Mouse (Mus musculus): Measurements from ENCODE around the gene Tcte1. TPM values are rescaled to one million over a fixed set of nuclear protein-coding genes. Genes with fewer than 3 reads are reported as not detected.
A peak's percentile ranks its signal among the peaks of the same experiment; 100 is the strongest.

Tcte1 gene
- polyA plus RNA-seq, 1 experiment = not detected

DNA sequence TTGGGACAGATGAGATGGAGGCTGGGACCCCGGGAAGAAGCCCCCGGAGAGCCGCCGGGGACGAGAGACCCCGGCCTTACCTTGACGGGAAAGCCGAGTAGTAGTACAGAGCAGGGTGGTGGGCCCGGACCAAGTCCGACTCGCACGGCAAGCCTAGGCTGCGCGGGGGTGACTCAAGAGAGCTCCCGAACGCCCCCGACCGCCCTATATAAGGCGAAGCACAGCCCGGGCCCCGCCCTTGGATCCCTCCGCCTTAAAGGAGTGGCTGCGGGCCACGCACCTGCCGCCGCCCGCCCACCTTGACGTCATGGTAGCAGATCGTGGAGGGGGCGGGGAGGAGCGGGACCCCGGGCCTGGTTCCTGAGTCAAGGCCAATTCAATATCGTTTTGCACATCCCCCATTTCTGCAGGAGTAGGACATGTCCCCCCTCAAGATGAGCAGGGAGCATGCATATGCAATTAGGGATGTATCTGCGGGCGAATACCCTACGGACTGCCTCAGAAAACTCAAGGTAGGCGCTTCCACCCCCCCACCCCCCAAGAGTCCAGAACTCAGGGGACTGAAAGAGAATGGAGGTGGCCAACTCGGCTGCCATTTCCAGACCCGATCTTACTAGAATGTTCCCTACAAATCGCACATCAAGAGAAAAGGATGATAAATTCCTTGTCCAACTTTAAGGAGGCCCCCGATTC, 50.0 kb downstream of the Tcte1 start, which contains the start of gene Hsp90ab1:
Gene Hsp90ab1, minus strand, starts transcription at position 185 of the 693 bp plus-strand sequence.
- Histone ChIP-seq H3K4me1 (ENCODE audit: control insufficient read depth) (peaks cover 50% of the 10 kb centered on the region), H3K9me3 (ENCODE audit: control insufficient read depth, low read length) (no peaks in the 10 kb centered on the region)

GRCm38 (mm10) chr17:45573780-45574123, 50.5 kb downstream of the Tcte1 start:
- peaks cover 49% of the 10 kb centered on the region for H3K4me1 ChIP-seq (ENCODE audit: control insufficient read depth)
- TF ChIP-seq TAL1 (IDR thresholded peaks at IDR 0.05; ENCODE audit: low read length) (no peak), GATA1 (IDR thresholded peaks at IDR 0.05; ENCODE audit: low read length) (no peak)
- no peaks in the 10 kb centered on the region for H3K9me3 ChIP-seq (ENCODE audit: control insufficient read depth, low read length)
- H3K27me3 ChIP-seq (ENCODE audit: control insufficient read depth) = no peaks in the 10 kb centered on the region
- peak overlapping the region; percentile 76 for H3K4me3 ChIP-seq (replicated peaks)
- H3K36me3 ChIP-seq (ENCODE audit: control insufficient read depth) = peaks cover 30% of the 10 kb centered on the region

More for the DNA sequence above, 50.0 kb downstream of the Tcte1 start, which contains the start of gene Hsp90ab1:
- TF ChIP-seq GATA1 (IDR thresholded peaks at IDR 0.05; ENCODE audit: low read length) = no peak
- no peak for TF ChIP-seq TAL1 (IDR thresholded peaks at IDR 0.05; ENCODE audit: low read length)
- H3K27me3 ChIP-seq (ENCODE audit: control insufficient read depth) = no peaks in the 10 kb centered on the region
- H3K4me3 ChIP-seq (replicated peaks) = peak within 1 kb of the TSS; percentile 76
- peaks cover 35% of the 10 kb centered on the region for H3K36me3 ChIP-seq (ENCODE audit: control insufficient read depth)

GRCm38 (mm10) chr17:45574129-45574761, 51.0 kb downstream of the Tcte1 start:
- Histone ChIP-seq H3K4me3 (replicated peaks) (peak overlapping the region; percentile 76), H3K27me3 (ENCODE audit: control insufficient read depth) (no peaks in the 10 kb centered on the region), H3K9me3 (ENCODE audit: control insufficient read depth, low read length) (no peaks in the 10 kb centered on the region), H3K4me1 (ENCODE audit: control insufficient read depth) (peaks cover 51% of the 10 kb centered on the region), H3K36me3 (ENCODE audit: control insufficient read depth) (peaks cover 25% of the 10 kb centered on the region)
- no peak for TF ChIP-seq TAL1 (IDR thresholded peaks at IDR 0.05; ENCODE audit: low read length)
- TF ChIP-seq GATA1 (IDR thresholded peaks at IDR 0.05; ENCODE audit: low read length) = no peak

DNA sequence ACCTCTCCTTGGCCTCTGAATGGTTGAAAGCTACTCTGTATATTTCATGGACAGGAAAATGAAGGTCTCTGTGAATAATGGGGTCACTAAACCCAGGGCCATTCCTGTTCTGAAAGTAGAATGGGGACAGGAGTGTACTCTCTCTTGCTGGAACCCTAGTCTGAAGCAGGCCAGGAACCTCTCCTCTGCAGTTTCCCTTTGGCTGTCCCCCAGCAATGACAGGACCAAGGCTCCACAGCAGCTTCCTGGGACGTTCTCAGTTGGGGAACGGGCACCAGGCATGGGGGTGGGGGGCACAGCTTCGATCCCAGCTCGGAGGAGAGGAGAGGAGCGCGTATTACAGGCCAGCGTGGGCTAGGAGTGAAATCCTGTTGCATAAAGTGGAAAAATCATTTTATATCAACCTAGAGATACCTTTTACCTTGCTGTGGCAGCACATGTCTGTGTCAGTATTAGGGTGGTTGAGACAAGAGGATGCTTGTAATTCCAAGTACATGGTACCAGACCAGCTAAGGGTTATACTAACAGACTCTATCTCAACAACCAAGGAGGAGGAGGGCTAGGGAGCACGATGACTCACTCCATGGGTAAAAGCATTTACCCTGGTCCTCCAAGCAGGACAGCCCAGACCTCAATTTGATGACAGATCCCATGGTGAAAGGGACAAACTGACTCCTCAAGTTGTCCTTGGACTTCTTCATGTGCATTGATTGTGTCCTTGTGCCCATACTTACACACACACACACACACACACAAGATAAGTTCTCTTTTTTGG, 52.1 kb downstream of the Tcte1 start:
- H3K36me3 ChIP-seq (ENCODE audit: control insufficient read depth) = peaks cover 15% of the 10 kb centered on the region
- no peak for TF ChIP-seq TAL1 (IDR thresholded peaks at IDR 0.05; ENCODE audit: low read length)
- TF ChIP-seq GATA1 (IDR thresholded peaks at IDR 0.05; ENCODE audit: low read length) = no peak
- H3K27me3 ChIP-seq (ENCODE audit: control insufficient read depth) = no peaks in the 10 kb centered on the region
- H3K4me1 ChIP-seq (ENCODE audit: control insufficient read depth) = peaks cover 57% of the 10 kb centered on the region
- no peak overlapping the region for H3K4me3 ChIP-seq (replicated peaks)
- H3K9me3 ChIP-seq (ENCODE audit: control insufficient read depth, low read length) = no peaks in the 10 kb centered on the region

DNA sequence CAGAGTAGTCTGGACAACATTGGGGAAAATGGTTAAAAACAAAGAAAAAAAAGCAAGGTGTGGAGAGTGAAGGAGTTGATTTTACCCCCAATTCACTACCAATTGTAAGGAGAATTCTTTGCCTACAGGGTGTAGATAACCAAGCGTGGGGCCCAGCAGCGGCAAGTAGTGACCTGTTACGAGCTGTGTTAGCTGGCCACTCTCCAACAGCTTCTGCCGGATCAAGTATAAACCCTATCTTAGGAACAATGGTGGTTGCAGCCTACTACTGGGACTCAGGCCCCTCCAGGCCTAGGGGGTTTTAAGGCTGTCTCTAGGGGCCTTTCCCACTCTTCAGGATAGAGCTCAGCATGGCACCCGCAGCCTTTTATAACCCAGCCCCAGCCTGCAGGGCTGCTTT, 55.0 kb downstream of the Tcte1 start:
- H3K27me3 ChIP-seq (ENCODE audit: control insufficient read depth) = no peaks in the 10 kb centered on the region
- TF ChIP-seq TAL1 (IDR thresholded peaks at IDR 0.05; ENCODE audit: low read length) (no peak), GATA1 (IDR thresholded peaks at IDR 0.05; ENCODE audit: low read length) (no peak)
- H3K36me3 ChIP-seq (ENCODE audit: control insufficient read depth) = peaks cover 5% of the 10 kb centered on the region
- H3K4me1 ChIP-seq (ENCODE audit: control insufficient read depth) = peaks cover 63% of the 10 kb centered on the region
- no peak overlapping the region for H3K4me3 ChIP-seq (replicated peaks)
- no peaks in the 10 kb centered on the region for H3K9me3 ChIP-seq (ENCODE audit: control insufficient read depth, low read length)

- Histone ChIP-seq H3K27me3 (ENCODE audit: control insufficient read depth) (no peaks in the 10 kb centered on the region), H3K36me3 (ENCODE audit: control insufficient read depth) (peaks cover 11% of the 10 kb centered on the region), H3K4me3 (replicated peaks) (no peak overlapping the region), H3K4me1 (ENCODE audit: control insufficient read depth) (peaks cover 63% of the 10 kb centered on the region), H3K9me3 (ENCODE audit: control insufficient read depth, low read length) (no peaks in the 10 kb centered on the region)
- no peak for TF ChIP-seq GATA1 (IDR thresholded peaks at IDR 0.05; ENCODE audit: low read length)
- no peak for TF ChIP-seq TAL1 (IDR thresholded peaks at IDR 0.05; ENCODE audit: low read length)
Observed at GRCm38 (mm10) chr17:45578843-45579242, 55.6 kb downstream of the Tcte1 start.

DNA sequence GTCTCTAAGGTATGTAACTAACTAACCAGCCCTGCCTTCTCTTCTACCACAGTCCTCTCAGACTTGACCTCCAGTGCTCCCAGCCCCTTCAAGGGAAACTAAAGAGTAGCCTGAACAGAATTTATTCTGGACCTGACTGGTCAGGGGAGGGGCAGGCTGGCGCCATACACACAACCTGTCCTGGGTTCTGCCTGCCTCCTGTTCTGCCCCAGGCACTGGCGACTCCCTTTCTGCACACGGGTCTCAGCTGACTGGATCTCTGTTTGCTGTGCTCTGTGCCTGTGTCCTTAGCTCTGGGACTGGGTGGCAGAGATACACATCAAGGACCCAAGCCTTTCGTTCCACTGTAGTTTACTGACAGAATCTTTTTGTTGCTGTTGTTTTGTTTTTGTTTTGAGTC, 56.3 kb downstream of the Tcte1 start:
- H3K27me3 ChIP-seq (ENCODE audit: control insufficient read depth) = no peaks in the 10 kb centered on the region
- H3K9me3 ChIP-seq (ENCODE audit: control insufficient read depth, low read length) = no peaks in the 10 kb centered on the region
- H3K36me3 ChIP-seq (ENCODE audit: control insufficient read depth) = peaks cover 18% of the 10 kb centered on the region
- no peak for TF ChIP-seq TAL1 (IDR thresholded peaks at IDR 0.05; ENCODE audit: low read length)
- no peak for TF ChIP-seq GATA1 (IDR thresholded peaks at IDR 0.05; ENCODE audit: low read length)
- peaks cover 63% of the 10 kb centered on the region for H3K4me1 ChIP-seq (ENCODE audit: control insufficient read depth)
- no peak overlapping the region for H3K4me3 ChIP-seq (replicated peaks)

DNA sequence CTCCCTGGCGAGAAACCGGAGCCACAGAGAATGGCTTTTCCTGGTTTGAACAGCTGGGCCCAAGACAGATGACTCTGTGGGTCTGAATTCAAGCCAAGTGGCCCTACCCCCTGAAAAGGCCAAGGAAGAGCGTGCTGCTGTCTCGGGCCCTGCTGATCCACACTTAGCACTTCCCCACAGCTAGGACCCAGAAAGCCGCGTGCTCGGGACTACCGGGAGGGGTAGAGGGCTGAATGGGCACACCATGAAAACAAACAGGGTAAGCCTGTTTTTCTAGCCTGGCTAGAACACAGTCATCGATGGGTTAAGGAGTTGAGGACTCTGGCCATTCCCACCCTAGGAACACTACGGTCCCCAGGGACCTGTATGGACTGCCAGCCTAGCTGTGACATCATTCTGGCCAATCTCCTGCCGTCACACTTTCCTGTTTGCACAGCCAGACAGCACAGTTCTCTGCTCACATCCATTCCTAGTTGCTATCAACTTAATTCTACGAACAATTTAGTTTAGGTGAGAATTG, 57.8 kb downstream of the Tcte1 start:
- peaks cover 69% of the 10 kb centered on the region for H3K4me1 ChIP-seq (ENCODE audit: control insufficient read depth)
- TF ChIP-seq TAL1 (IDR thresholded peaks at IDR 0.05; ENCODE audit: low read length) (no peak), GATA1 (IDR thresholded peaks at IDR 0.05; ENCODE audit: low read length) (no peak)
- H3K9me3 ChIP-seq (ENCODE audit: control insufficient read depth, low read length) = no peaks in the 10 kb centered on the region
- no peak overlapping the region for H3K4me3 ChIP-seq (replicated peaks)
- peaks cover 33% of the 10 kb centered on the region for H3K36me3 ChIP-seq (ENCODE audit: control insufficient read depth)
- no peaks in the 10 kb centered on the region for H3K27me3 ChIP-seq (ENCODE audit: control insufficient read depth)

DNA sequence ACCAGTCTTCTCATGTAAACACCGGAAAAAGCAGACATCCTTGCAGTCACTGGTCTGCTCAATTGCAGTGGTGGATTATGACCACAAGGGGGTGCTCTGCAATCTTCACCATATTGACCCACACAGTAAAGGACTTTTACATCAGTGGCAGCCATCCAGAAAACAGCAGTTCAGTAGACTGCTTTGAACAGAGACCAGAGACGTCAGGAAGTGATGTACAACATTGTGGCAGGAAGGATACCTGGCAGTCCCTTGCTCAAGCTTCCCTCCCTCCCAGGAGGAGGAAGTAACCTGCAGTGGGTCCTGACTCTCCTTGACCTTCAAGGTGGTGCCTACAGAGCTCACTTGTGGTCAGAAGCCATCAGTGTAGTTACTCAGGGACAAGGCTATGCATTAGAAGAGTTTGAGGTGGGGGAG, 58.3 kb downstream of the Tcte1 start:
- Histone ChIP-seq H3K4me3 (replicated peaks) (peak overlapping the region; percentile 19), H3K36me3 (ENCODE audit: control insufficient read depth) (peaks cover 38% of the 10 kb centered on the region), H3K9me3 (ENCODE audit: control insufficient read depth, low read length) (peaks cover 3% of the 10 kb centered on the region), H3K27me3 (ENCODE audit: control insufficient read depth) (no peaks in the 10 kb centered on the region), H3K4me1 (ENCODE audit: control insufficient read depth) (peaks cover 75% of the 10 kb centered on the region)
- TF ChIP-seq TAL1 (IDR thresholded peaks at IDR 0.05; ENCODE audit: low read length) = no peak
- no peak for TF ChIP-seq GATA1 (IDR thresholded peaks at IDR 0.05; ENCODE audit: low read length)
